Mouse (Mus musculus) liver, embryonic 14.5 days (tissue): ENCODE results near the gene Gnat1.

ENCODE experiments used
- CTCF ChIP-seq: IDR thresholded peaks from 2 replicates; pipeline ENCODE4 v1.5.1; 2016; ENCODE audit warnings: antibody characterized with exemption, low read depth, control low read depth
- EP300 ChIP-seq: IDR thresholded peaks from 2 replicates; pipeline ENCODE4 v1.6.1; 2016; ENCODE audit warnings: antibody characterized with exemption, low read depth

DNA sequence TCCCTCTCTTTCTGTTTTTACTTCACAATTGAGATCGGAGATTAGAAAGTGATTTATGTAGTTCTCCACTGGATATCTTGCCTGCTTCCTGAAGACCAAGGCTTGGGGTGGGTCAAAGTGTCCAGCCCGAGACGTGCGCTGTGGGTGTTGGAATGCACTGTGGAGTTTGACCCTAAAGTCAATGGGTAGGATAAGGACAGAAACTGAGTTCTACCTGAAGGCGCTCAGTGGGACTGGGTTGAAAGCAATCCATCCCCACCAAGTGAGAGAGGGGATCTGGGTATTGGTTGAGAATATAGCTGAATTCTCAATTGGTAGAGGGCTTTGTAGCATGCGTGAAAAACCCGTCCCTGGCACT lies 34.4 kb downstream of the Gnat1 start:
- TF ChIP-seq CTCF (no peak), EP300 (no peak)
